In genomic region chr16:38562968-38563327, GRCm38 (mm10) we compare ENCODE assay signal across 7 mouse cellular contexts. TPM values are rescaled to one million over a fixed set of nuclear protein-coding genes. Genes with fewer than 3 reads are reported as not detected.
DNase-seq lines count a peak whose midpoint lies in the region; ATAC-seq and TF ChIP-seq lines count a peak whose summit lies in the region.

No protein-coding gene starts in this region.

- peak overlapping the region; percentile 52 for H3K27ac ChIP-seq in testis, adult 2 months (ENCODE audit: control insufficient read depth, insufficient read depth, low read depth, low read length)
- H3K27ac ChIP-seq in forebrain, embryonic 12.5 days = peak overlapping the region; percentile 63
- peak overlapping the region; percentile 2 for H3K27ac ChIP-seq in liver, embryonic 14.5 days

- no peaks in the 10 kb centered on the region for H3K27me3 ChIP-seq in testis, adult 2 months (ENCODE audit: control insufficient read depth, insufficient read depth, low read length)
- peaks cover 23% of the 10 kb centered on the region for H3K27me3 ChIP-seq in forebrain, embryonic 12.5 days
- no peaks in the 10 kb centered on the region; the same call in none of the 2 replicates for H3K27me3 ChIP-seq in liver, embryonic 14.5 days (ENCODE audit: control insufficient read depth, insufficient read depth, low read length)

- peaks cover 4% of the 10 kb centered on the region for H3K36me3 ChIP-seq in testis, adult 2 months (ENCODE audit: control insufficient read depth, insufficient read depth, low read length)
- H3K36me3 ChIP-seq in forebrain, embryonic 12.5 days (replicated peaks) = peaks cover 21% of the 10 kb centered on the region
- H3K36me3 ChIP-seq in liver, embryonic 14.5 days (replicated peaks; ENCODE audit: control insufficient read depth, insufficient read depth, low read depth) = peaks cover 3% of the 10 kb centered on the region

- DNase-seq in testis, postnatal 10 days (ENCODE audit: low spot score) = no peak
- DNase-seq in liver, embryonic 14.5 days (ENCODE audit: low read depth in 3 of 3, low spot score in 3 of 3) = peak in 2 of 3 experiments; percentile 7 to 13
- DNase-seq in right cerebral cortex, adult 2 months (ENCODE audit: low spot score in 2 of 2) = no peak
- DNase-seq in urinary bladder, postnatal 36 days (ENCODE audit: low spot score in 2 of 2) = no peak
- no peak for DNase-seq in cerebellum, adult 9-11 months

- peak overlapping the region; percentile 57 for H3K4me2 ChIP-seq in forebrain, embryonic 12.5 days
- H3K4me2 ChIP-seq in liver, embryonic 14.5 days (ENCODE audit: low read depth) = peak overlapping the region; percentile 95

- no peak for TF ChIP-seq POLR2A in testis, adult 2 months (IDR thresholded peaks at IDR 0.05; ENCODE audit: control insufficient read depth, low read depth, low read length)

- WGBS in forebrain, embryonic 12.5 days = under 1% methylated on average over 25 of the region's 25 CpGs
- WGBS in liver, embryonic 14.5 days (ENCODE audit: insufficient replicate concordance) = 0% methylated on average over 25 of the region's 25 CpGs

- no peak for ATAC-seq in forebrain, embryonic 12.5 days (ENCODE audit: low FRiP score)
- peak; percentile 66 for ATAC-seq in liver, embryonic 14.5 days (ENCODE audit: insufficient read depth)

- H3K9me3 ChIP-seq in forebrain, embryonic 12.5 days = no peaks in the 10 kb centered on the region
- no peaks in the 10 kb centered on the region for H3K9me3 ChIP-seq in liver, embryonic 14.5 days (ENCODE audit: control insufficient read depth, low read length)

- peaks cover 2% of the 10 kb centered on the region; the same call in 1 of the 2 replicates for H3K4me1 ChIP-seq in testis, adult 2 months (ENCODE audit: control insufficient read depth, insufficient read depth, low read length)
- peaks cover 11% of the 10 kb centered on the region for H3K4me1 ChIP-seq in forebrain, embryonic 12.5 days
- peaks cover 0 to 8% of the 10 kb centered on the region in 2 experiments; a peak in 2 of 4 replicates for H3K4me1 ChIP-seq in liver, embryonic 14.5 days (replicated peaks; ENCODE audit: control insufficient read depth in 2 of 2, insufficient read depth in 2 of 2, low read length in 1 of 2)

- TF ChIP-seq CTCF in testis, adult 2 months (IDR thresholded peaks at IDR 0.05; ENCODE audit: control insufficient read depth, insufficient read depth, insufficient replicate concordance, low read depth, low read length) = no peak
- no peak for TF ChIP-seq CTCF in liver, embryonic 14.5 days (IDR thresholded peaks at IDR 0.05; ENCODE audit: low read depth)

- H3K9ac ChIP-seq in forebrain, embryonic 12.5 days = peak overlapping the region; percentile 79
- H3K9ac ChIP-seq in liver, embryonic 14.5 days (replicated peaks) = peak overlapping the region; percentile 66

- peak overlapping the region; percentile 89 for H3K4me3 ChIP-seq in testis, adult 2 months (ENCODE audit: control insufficient read depth, low read depth, low read length)
- peak overlapping the region; percentile 78 for H3K4me3 ChIP-seq in forebrain, embryonic 12.5 days (replicated peaks)
- peak overlapping the region; percentile 69 to 72 for H3K4me3 ChIP-seq in liver, embryonic 14.5 days (ENCODE audit: insufficient read depth in 1 of 2, low read depth in 2 of 2, low read length in 2 of 2)

- no peak for TF ChIP-seq EP300 in liver, embryonic 14.5 days (IDR thresholded peaks at IDR 0.05; ENCODE audit: low read depth)

RNA-seq across cellular contexts. Expression of gene Tmem39a, which starts 4.5 kb away (rescaled TPM):
- polyA plus RNA-seq in testis, adult 2 months (2012; rRNA removed) = 43.7 and 45.1 TPM in 2 replicates
- 57.4 and 70.5 TPM in 2 replicates for polyA plus RNA-seq in forebrain, embryonic 12.5 days (2016; fragmentation: Nextera tagmentation; extraction: Ambion mirVana)
- polyA plus RNA-seq in liver, embryonic 14.5 days (2012; rRNA removed) = 29.3 and 47.8 TPM in 2 replicates
- polyA plus RNA-seq in liver, embryonic 14.5 days (2014; fragmentation: Nextera tagmentation; extraction: Ambion mirVana) = 27.8 and 32.9 TPM in 2 replicates

RNA-seq across cellular contexts. Expression of gene Poglut1, which starts 12.9 kb away (rescaled TPM):
- 3.9 and 4.3 TPM in 2 replicates for polyA plus RNA-seq in testis, adult 2 months (2012; rRNA removed)
- 72.7 and 78.4 TPM in 2 replicates for polyA plus RNA-seq in forebrain, embryonic 12.5 days (2016; fragmentation: Nextera tagmentation; extraction: Ambion mirVana)
- polyA plus RNA-seq in liver, embryonic 14.5 days (2012; rRNA removed) = 5.9 TPM in 2 replicates
- 6.1 and 7.2 TPM in 2 replicates for polyA plus RNA-seq in liver, embryonic 14.5 days (2014; fragmentation: Nextera tagmentation; extraction: Ambion mirVana)

RNA-seq across cellular contexts. Expression of gene Timmdc1, which starts 40.5 kb away (rescaled TPM):
- 5.3 and 6.4 TPM in 2 replicates for polyA plus RNA-seq in testis, adult 2 months (2012; rRNA removed)
- 30.5 and 37.0 TPM in 2 replicates for polyA plus RNA-seq in forebrain, embryonic 12.5 days (2016; fragmentation: Nextera tagmentation; extraction: Ambion mirVana)
- polyA plus RNA-seq in liver, embryonic 14.5 days (2012; rRNA removed) = 4.1 and 5.6 TPM in 2 replicates
- 7.2 and 9.4 TPM in 2 replicates for polyA plus RNA-seq in liver, embryonic 14.5 days (2014; fragmentation: Nextera tagmentation; extraction: Ambion mirVana)

Comparison
In these comparisons a context has a peak if more than half of its experiments do, and no peak if none do; other contexts are left out.
1. H3K27ac ChIP-seq: peak in every context shown above with its lines; median percentile 63 in forebrain, embryonic 12.5 days; 52 in testis, adult 2 months; 2 in liver, embryonic 14.5 days.
2. DNase-seq: peak in liver, embryonic 14.5 days (2 of 3); none in testis, postnatal 10 days (single experiment), right cerebral cortex, adult 2 months (0 of 2), urinary bladder, postnatal 36 days (0 of 2) and cerebellum, adult 9-11 months (single experiment).
3. Peak in every context shown above with its lines, with median percentiles within 50 percentile points of each other: H3K4me3 ChIP-seq.